Mouse (Mus musculus) ovary, postnatal 36 days (tissue): ENCODE measurements at regions not wholly inside any gene's neighbourhood (a gene's known extent, or its start where the extent isn't known, plus 50 kb on each side); places are given as distances from the start of the nearest gene placed in this dataset.

Experiments used
- DNase-seq: peaks from one replicate; pipeline ENCODE4 v3.0.0; 2022; ENCODE audit warnings: low spot score, mixed read lengths

DNA sequence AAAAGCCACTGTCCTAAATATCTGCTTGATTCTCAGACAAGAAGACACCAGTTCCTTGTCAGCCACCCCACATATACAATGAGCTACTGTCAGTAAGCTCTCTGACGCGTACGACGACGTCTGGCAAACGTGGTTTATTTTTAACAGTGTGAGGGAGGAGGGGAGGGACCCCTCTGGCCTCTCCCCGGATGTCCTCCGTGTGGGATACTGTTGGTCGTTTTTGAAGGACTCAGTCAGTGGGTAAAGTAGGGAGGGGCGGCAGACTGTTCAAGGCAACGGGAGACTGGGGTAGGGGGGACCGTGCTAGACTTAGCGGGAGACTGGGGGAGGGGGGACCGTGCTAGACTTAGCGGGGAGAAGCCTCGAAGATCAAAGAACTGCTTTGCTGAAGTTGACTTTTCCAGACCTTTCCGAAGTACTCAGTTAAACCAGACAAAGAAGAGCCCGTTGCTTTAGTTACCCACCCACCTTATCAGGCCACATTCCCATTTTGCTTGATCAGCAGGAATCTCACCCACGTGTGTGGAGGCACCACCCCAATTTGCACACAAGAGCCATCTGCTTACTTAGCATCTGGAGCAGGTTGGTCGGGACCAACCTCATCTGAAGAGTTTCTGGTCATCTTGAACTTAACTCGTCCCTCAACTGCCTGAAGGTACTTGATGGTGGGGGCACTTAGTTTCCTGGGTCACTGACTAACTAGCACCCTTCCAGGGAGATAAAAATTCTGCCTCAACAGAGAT is 92.6 kb upstream of the Mark1 start:
- no peak for DNase-seq

DNA sequence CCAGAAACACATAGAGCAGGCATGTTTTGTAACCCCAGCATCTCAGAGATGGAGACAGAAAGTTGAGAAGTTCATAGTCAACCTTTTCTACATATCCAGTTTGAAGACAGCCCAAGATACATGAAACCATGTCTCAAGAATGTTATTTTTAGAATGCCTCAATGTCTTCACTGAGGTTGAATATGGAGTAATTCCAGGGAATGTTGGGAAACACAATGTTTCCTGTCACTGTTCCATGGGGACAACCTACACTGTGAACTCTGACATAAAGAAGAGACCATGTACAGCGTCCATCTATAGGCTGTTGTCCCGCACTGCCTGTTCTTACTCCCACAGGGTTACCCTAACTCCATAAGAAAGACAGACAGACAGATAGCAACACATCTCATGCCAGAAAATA is 89.8 kb upstream of the Mark1 start:
- no peak for DNase-seq

DNA sequence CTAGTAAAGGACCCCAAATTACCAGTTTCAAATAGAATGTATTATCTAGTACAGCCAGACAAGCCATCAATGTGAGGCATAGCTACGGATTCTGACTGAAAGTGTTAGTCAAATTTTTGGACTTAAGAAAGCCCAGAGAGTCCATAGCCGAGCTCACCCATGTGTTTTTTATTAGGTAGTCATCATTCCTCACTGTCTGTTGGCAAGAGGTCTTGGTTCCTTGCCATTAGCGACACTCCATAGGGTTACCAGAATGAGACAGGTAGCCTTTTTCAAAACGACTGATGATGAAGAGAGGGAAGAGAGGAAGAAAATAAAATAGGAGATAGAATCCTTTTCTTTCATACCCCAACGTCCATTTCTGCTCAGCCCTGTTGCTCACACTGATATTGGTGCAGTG is 83.8 kb upstream of the Mark1 start:
- no peak for DNase-seq

DNA sequence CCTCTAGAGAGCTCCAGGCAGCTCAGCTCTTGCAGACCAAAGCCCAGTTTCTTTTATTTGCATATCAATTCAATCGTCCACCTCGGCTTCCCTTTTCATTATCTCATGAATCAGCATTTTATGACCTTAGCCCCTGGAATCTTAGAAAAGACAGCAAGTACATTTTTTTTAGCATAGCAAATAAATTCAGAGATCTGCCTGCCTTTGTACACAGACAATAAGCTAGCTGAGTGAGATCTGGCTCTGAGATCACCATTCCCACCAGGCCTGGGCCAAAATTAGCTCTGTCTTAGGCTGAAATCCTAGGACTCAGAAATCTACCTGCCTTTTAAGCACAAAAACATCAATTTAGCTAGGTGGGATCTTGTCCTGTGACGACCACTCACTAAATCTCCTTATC is 80.7 kb upstream of the Mark1 start:
- no peak for DNase-seq

DNA sequence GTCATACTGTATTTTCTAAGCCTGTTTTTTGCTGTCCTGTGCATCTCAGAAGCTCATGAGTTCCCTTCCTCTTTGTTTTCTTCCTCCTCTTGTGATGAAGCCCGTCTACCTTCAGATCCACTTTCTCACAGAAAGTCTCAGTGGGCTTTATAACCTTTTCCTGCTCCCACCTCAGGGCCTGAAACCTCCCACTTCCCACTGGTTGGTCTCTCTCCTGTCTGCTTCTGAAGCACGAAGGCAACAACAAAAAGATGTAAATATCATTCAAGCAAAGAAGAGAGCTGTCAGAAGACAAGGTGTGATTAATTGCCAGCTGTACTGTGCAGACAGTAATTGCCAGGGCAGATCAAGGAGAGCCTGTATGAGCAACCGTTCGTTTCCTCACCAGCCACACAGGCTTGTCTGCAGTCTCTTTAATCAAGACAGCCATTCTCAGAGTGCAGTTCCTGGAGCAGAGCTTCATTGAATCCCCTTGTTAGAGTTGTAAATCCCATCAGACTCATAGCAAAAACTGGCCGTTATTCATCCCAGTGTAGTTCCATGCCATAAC is 80.0 kb upstream of the Mark1 start:
- no peak for DNase-seq

DNA sequence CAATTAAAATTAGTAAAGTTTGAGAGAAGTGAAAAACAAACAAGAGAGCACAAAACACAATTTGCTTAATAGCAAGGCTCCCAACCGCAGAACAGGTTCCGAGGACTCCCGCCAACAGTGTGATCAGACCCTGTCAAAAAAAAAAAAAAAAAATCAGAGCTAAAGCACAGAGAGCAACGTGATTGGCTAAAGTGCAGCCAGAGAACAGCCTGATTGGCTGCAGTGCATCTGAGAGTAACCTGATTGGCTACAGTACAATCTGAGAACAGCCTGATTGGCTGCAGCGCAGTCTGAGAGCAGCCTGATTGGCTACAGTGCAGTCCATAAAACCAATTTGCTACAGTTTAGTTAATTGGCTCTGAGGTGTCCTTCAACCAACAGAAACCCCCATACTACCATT is 74.6 kb upstream of the Mark1 start:
- DNase-seq, result no peak

DNA sequence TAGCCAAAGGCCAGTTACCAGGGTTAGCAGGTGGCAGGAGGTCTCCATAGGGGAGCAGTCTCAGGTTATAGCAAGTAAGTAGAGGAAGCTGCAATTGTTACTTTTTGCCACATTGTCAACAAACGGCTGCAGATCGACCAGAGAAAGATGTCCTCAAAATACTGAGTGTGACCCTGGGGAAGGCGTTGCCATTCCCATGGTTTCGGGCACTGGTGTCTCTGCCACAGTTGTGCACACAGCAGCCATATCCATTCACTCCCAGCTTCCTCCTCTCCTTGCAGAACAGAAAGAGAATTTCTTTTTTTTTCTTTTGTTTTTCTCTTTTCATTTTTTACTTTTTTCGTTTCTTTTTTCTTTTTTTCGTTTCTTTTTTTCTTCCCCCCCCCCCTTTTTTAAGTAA is 73.4 kb upstream of the Mark1 start:
- no peak for DNase-seq

DNA sequence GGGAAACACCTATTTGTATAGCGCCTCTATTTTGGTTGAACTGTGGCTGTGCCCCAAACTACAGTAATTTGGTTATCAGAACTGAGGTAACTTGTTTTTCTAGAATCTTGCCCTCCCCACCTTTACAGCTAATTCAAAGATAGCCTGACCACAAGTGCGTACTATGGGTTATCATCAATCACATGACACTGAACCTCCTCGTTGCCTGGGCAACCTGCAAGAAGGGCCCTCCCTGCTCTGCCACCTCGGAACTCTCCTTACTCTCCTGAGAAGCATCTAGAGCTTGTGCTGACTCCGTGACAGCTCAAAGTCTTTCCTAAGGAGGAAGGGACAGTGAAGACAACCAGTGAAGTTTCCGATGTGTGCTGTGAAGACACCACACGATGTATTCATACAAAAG is 72.2 kb upstream of the Mark1 start:
- DNase-seq, result no peak

DNA sequence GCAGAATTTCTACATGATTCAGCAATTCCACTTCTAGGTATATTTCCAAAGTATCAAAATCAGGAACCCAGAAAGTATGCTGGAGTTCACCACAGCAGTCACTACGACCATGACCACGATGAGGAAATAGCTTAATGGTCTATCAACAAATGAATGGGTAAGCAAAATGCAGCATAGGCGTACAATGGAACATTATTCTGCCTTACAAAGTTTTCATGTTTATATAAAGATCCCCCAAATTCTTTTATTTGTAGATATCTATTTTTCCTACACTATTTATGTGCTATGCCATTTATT is 71.4 kb upstream of the Mark1 start:
- no peak for DNase-seq

DNA sequence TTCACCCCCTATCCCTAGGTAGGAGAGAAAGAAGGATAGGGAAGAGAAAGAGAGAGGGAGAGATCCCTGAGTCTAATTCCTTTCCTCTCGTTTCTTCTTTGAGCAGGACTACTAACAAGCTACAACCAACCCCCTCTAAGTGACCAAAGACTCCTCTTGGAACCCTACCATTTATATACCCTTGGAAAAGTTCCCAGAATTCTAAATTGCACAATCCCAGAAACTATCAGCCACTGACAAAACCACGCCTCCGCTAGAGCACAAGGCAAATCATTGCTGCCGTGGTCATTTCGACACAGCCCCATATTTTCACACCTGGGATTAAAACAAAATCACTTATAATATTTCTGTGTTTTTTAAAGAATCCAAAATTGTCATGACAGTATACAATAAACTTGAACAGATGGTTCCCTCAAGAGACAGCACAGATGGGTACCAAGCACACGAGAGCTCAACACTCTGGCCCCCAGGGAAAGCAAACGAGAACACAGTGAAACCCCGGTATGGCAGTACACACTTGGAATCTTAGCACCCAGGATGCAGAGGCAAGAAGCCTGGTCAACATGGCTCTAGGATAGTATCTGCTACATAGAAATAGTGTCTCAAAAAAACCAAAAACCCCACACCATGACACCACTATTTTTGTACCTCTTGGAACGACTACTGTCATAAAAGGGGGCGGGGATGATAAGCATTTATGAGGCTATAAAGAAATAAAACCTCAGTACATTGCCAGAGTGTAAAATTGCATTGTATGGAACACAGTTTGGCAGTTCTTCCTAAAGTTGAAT is 70.9 kb upstream of the Mark1 start:
- DNase-seq, result no peak

DNA sequence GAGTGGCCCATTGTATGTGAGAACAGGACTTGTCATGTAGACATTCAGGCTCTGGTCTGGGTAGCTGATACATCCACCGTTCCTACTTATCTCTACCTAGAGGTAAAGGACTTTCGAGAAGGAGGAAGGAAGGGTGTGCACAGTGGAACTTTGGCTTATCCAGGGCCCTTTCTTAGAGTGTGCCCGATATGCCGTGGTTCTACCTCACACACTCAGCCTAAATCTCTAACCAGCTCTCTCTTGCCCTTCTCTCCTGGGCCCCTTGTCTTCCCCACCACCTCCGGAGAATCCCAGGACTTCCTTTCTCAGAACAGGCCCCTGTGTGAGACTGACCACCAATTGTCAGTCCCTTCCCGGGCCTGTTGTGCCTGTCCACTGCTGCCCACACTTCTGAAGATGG is 68.8 kb upstream of the Mark1 start:
- DNase-seq, result no peak

DNA sequence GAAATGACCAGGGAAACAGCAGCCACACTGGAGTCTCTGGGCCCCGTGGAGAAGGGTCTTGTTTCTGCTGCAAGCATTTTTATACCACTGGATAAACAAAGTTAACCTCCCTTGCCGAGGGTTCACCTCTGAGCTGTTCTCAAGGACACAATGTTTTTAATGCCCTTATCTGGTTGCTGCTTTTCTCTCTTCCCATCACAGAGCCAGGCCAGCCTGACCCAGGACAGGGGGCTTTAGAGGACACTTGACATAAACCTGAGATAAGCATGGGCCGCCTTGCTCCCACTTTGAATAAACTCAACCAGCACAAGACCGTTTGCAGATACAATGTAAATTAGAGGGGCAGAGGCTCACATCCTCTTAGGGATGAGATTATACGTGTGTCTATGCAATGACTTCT is 68.3 kb upstream of the Mark1 start:
- peak; percentile 76 for DNase-seq

DNA sequence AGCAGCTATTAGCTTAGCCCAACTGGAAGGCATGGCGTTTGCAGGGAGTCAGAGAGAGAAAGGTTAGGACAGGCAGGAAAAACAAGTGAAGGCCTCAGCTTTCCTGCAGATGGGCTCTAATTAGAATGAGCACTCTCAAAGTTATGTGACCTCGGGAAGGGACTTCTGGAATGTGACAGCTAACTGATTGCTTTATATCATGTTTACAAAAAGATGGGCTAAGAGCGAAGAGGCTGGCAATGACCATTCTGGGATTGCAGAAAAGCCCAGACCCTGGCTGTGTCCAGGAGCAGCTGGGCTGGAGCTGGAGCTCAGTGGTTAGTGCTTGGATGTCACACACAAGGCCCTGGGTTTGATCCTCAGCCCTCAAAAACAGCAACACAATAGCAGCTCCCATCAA is 65.7 kb upstream of the Mark1 start:
- DNase-seq, result no peak

DNA sequence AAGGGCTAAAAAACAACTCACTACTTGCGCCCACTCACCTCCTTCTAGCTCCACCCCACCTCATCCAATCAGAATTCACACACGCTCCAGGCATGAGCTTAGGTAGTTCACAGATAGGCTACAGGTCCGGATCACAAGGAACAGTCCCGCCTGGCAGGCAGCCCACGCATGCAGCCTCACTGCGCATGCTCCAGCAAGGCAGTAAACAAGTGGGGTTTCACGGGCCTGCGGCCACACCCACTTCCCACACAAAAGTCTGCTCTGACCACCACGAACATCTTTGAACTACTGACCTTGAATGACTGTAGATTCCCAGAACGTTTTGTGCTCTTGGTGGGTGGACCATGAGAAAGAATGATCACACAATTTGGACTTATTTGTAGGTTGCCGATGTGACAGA is 62.7 kb upstream of the Mark1 start:
- DNase-seq, result no peak

DNA sequence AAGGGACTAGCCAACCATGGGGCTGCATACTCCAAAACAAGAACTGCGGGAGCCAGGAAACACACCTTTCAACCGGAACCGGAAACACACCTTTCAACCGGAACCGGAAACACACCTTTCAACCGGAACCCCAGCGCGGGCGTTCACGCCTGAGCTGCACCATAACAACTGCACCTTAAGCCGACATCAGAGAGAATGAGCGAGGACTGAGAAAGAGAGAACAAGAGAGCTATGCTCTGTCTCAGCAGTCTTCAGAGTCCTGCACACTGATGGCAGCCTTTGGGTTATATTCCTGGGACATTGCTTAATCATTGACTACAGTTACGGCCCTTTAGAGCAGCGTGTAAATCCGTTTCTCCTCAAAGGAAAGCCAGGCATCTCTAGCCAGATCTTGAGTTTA is 58.1 kb upstream of the Mark1 start:
- no peak for DNase-seq

DNA sequence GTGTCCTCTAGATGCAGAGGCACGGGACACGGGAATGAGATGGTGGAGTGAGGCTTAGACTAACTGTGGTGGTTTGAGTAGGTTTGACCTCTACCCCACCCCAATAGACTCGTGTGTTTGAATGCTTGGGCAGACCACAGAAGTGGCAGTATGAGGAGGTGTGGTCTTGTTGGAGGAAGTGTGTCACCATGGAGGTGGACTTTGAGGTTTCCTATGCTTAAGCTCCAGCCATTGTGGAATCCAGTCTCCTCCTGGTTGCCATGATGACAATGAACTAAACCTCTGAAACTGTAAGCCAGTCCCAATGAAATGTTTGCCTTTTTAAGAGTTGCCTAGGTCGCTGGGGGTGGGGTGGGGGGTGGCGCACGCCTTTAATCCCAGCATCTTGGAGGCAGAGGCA is 53.3 kb upstream of the Mark1 start:
- DNase-seq, result no peak

DNA sequence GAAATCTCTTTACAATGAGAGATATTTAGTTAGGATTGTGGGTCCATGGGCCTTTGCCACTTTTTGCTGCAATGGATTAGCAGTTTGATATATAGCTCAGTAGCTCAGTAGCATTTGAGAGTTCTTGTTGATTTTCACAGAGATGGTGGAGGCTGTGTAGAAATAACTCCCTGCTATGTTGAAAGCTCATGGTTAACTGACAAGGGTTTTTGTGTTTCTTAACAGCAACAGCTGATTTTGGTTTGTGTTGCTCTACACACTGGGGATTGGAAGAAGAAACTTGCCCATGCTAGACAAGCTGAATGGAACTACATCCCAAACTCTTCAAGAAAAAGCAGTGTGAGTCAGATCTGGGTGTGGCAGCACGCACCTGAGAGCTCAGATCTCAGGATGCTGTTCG is 50.6 kb upstream of the Mark1 start:
- no peak for DNase-seq
